Mouse (Mus musculus): ENCODE measurements around the gene 2810004N23Rik. TPM values are rescaled to one million over a fixed set of nuclear protein-coding genes. Genes with fewer than 3 reads are reported as not detected.

The 2810004N23Rik gene
- polyA plus RNA-seq, 1 experiment from 2014 or later = 51.6 TPM

GRCm38 (mm10) chr8:124819612-124820115 is 43.3 kb downstream of the 2810004N23Rik start:
- Histone ChIP-seq H3K36me3 (no peaks in the 10 kb centered on the region), H3K4me3 (no peak overlapping the region), H3K27ac (no peak overlapping the region), H3K4me1 (replicated peaks) (0 out of 2 replicates have a peak, but pooled peaks cover 3% of the 10 kb centered on the region), H3K9me3 (replicated peaks) (no peaks in the 10 kb centered on the region), H3K4me2 (no peak overlapping the region), H3K27me3 (0 out of 2 replicates have a peak, but pooled peaks cover 4% of the 10 kb centered on the region), H3K9ac (no peak overlapping the region)
- no peak for ATAC-seq (replicated peaks; ENCODE audit: insufficient number of reproducible peaks, insufficient read depth, low FRiP score, low read depth)
- 61% methylated on average over 6 of the region's 6 CpGs for WGBS

DNA sequence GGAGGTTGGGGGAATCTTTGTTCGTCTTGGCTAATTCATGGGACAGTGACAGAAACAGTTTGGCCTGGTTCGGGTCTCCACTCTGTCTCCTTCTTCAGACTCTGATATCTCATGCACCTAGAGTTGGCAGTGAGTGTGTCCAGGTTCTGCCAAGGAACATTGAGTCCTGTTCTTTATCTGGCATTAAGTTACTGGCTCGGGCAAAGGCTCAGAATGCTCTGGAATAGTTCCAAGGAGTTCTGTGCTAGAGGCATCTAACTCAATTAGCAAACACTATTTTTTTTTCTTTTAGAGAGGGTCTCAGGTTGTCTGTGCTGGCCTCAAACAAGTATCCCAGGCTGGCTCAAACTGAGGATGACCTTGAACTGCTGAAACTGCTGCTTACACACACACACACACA is 45.6 kb downstream of the 2810004N23Rik start:
- Histone ChIP-seq H3K4me2 (no peak overlapping the region), H3K4me3 (no peak overlapping the region), H3K4me1 (replicated peaks) (0 out of 2 replicates have a peak, but pooled peaks cover 3% of the 10 kb centered on the region), H3K9me3 (replicated peaks) (no peaks in the 10 kb centered on the region), H3K27me3 (0 out of 2 replicates have a peak, but pooled peaks cover 2% of the 10 kb centered on the region), H3K9ac (no peak overlapping the region), H3K27ac (no peak overlapping the region), H3K36me3 (no peaks in the 10 kb centered on the region)
- WGBS = 76% methylated on average over 3 of the region's 3 CpGs
- ATAC-seq (replicated peaks; ENCODE audit: insufficient number of reproducible peaks, insufficient read depth, low FRiP score, low read depth) = no peak

DNA sequence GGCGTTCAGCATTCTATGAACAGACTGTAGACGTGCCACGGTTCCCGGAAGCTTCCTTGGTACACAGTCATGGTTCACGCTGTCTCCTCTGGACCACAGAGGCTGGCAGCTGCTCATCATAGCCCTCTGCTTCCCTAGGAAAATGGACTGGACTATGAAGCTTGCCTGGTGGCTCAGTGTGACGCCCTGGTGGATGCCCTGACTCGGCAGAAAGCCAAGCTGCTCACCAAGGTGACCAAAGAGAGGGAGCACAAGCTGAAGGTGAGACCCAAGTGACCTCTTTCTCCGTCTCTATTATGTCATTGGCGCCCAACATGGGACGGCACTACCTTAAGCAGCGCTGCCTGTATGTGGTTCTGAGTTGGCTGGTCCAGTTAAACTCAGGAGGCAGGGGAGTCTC is 46.1 kb downstream of the 2810004N23Rik start:
- Histone ChIP-seq H3K27me3 (0 out of 2 replicates have a peak, but pooled peaks cover 1% of the 10 kb centered on the region), H3K9ac (no peak overlapping the region), H3K9me3 (replicated peaks) (no peaks in the 10 kb centered on the region), H3K4me1 (replicated peaks) (0 out of 2 replicates have a peak, but pooled peaks cover 3% of the 10 kb centered on the region), H3K4me3 (no peak overlapping the region), H3K4me2 (no peak overlapping the region), H3K36me3 (no peaks in the 10 kb centered on the region), H3K27ac (no peak overlapping the region)
- no peak for ATAC-seq (replicated peaks; ENCODE audit: insufficient number of reproducible peaks, insufficient read depth, low FRiP score, low read depth)
- WGBS = 85% methylated on average over 11 of the region's 11 CpGs

DNA sequence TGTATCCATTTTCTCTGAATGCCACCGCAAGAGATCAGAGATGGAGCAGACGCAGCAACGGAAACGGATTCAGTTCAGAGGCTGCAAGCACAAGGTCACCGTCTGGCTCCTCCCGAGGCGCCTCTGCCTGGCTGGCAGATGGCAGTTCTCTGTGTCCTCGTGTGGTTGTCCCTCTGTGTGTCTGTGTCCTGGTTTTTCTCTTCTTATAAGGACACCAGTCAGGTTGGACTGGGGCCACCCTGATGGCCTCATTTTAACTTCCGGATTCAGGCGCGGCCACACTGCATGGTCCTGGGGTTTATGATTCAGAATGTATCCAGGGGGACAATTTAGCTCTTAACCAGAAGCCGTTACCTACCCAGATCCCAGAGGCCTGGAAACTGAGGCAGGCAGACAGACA is 47.0 kb downstream of the 2810004N23Rik start:
- WGBS = 82% methylated on average over 12 of the region's 12 CpGs
- ATAC-seq (replicated peaks; ENCODE audit: insufficient number of reproducible peaks, insufficient read depth, low FRiP score, low read depth) = no peak
- Histone ChIP-seq H3K36me3 (no peaks in the 10 kb centered on the region), H3K27ac (no peak overlapping the region), H3K4me2 (no peak overlapping the region), H3K9me3 (replicated peaks) (no peaks in the 10 kb centered on the region), H3K4me1 (replicated peaks) (0 out of 2 replicates have a peak, but pooled peaks cover 3% of the 10 kb centered on the region), H3K9ac (no peak overlapping the region), H3K4me3 (no peak overlapping the region), H3K27me3 (no peaks in the 10 kb centered on the region)

GRCm38 (mm10) chr8:124813326-124813725 is 49.6 kb downstream of the 2810004N23Rik start:
- 60% methylated on average over 4 of the region's 4 CpGs for WGBS
- no peaks in the 10 kb centered on the region for H3K4me1 ChIP-seq (replicated peaks)
- H3K36me3 ChIP-seq = no peaks in the 10 kb centered on the region
- H3K9ac ChIP-seq = no peak overlapping the region
- H3K4me3 ChIP-seq = no peak overlapping the region
- H3K9me3 ChIP-seq (replicated peaks) = no peaks in the 10 kb centered on the region
- no peak for ATAC-seq (replicated peaks; ENCODE audit: insufficient number of reproducible peaks, insufficient read depth, low FRiP score, low read depth)
- no peak overlapping the region for H3K4me2 ChIP-seq
- no peak overlapping the region for H3K27ac ChIP-seq
- H3K27me3 ChIP-seq = no peaks in the 10 kb centered on the region

GRCm38 (mm10) chr8:124810689-124811394 is 52.1 kb downstream of the 2810004N23Rik start:
- H3K36me3 ChIP-seq = no peaks in the 10 kb centered on the region
- no peak overlapping the region for H3K9ac ChIP-seq
- H3K4me2 ChIP-seq = no peak overlapping the region
- no peaks in the 10 kb centered on the region for H3K27me3 ChIP-seq
- no peaks in the 10 kb centered on the region for H3K4me1 ChIP-seq (replicated peaks)
- ATAC-seq (replicated peaks; ENCODE audit: insufficient number of reproducible peaks, insufficient read depth, low FRiP score, low read depth) = no peak
- no peaks in the 10 kb centered on the region for H3K9me3 ChIP-seq (replicated peaks)
- WGBS = 43% methylated on average over 9 of the region's 9 CpGs
- no peak overlapping the region for H3K27ac ChIP-seq
- H3K4me3 ChIP-seq = no peak overlapping the region

DNA sequence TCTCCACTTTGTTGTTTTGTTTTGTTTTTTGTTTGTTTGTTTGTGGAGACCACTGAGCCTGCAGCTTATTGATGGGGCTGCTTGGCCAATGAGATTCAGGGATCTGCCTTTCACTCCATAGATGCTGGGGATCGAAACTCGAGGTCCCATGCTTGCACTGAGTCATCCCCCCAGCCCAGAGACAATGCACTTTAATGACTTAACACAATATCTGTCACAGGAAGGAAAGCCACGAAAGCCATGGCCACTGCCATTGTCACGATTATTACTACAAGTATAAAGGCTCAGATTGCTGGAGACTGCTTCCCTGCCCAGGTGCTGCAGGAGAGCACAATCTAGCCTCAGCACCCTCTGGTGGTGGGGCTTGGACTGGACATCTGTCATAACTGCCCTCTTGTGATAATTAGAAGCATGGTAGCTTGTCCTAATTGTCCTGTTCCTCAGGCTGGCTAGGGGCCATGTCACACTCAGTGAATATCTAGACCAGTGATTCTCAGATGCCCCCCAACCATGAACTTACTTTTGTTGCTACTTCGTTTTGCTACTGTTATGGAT is 52.8 kb downstream of the 2810004N23Rik start:
- Histone ChIP-seq H3K36me3 (no peaks in the 10 kb centered on the region), H3K4me1 (replicated peaks) (no peaks in the 10 kb centered on the region), H3K9me3 (replicated peaks) (no peaks in the 10 kb centered on the region), H3K27ac (no peak overlapping the region), H3K4me3 (no peak overlapping the region), H3K4me2 (no peak overlapping the region), H3K9ac (no peak overlapping the region), H3K27me3 (no peaks in the 10 kb centered on the region)
- 51% methylated on average over 5 of the region's 5 CpGs for WGBS
- no peak for ATAC-seq (replicated peaks; ENCODE audit: insufficient number of reproducible peaks, insufficient read depth, low FRiP score, low read depth)

- 57% methylated on average over 2 of the region's 2 CpGs for WGBS
- no peak overlapping the region for H3K4me3 ChIP-seq
- H3K9ac ChIP-seq = no peak overlapping the region
- H3K9me3 ChIP-seq (replicated peaks) = no peaks in the 10 kb centered on the region
- H3K27me3 ChIP-seq = no peaks in the 10 kb centered on the region
- no peaks in the 10 kb centered on the region for H3K4me1 ChIP-seq (replicated peaks)
- H3K27ac ChIP-seq = no peak overlapping the region
- H3K4me2 ChIP-seq = no peak overlapping the region
- no peaks in the 10 kb centered on the region for H3K36me3 ChIP-seq
- ATAC-seq (replicated peaks; ENCODE audit: insufficient number of reproducible peaks, insufficient read depth, low FRiP score, low read depth) = no peak
Observed at GRCm38 (mm10) chr8:124809419-124809818, 53.5 kb downstream of the 2810004N23Rik start.

GRCm38 (mm10) chr8:124805990-124806389 is 56.9 kb downstream of the 2810004N23Rik start:
- H3K27ac ChIP-seq = no peak overlapping the region
- WGBS = 79% methylated on average over 4 of the region's 4 CpGs

GRCm38 (mm10) chr8:124803824-124804702 is 58.9 kb downstream of the 2810004N23Rik start:
- H3K27me3 ChIP-seq = peaks cover 19% of the 10 kb centered on the region
- no peak overlapping the region for H3K9ac ChIP-seq
- no peak for ATAC-seq (replicated peaks; ENCODE audit: insufficient number of reproducible peaks, insufficient read depth, low FRiP score, low read depth)
- H3K4me1 ChIP-seq (replicated peaks) = no peaks in the 10 kb centered on the region
- H3K4me3 ChIP-seq = no peak overlapping the region
- H3K36me3 ChIP-seq = no peaks in the 10 kb centered on the region
- H3K4me2 ChIP-seq = no peak overlapping the region
- H3K9me3 ChIP-seq (replicated peaks) = no peaks in the 10 kb centered on the region
- no peak overlapping the region for H3K27ac ChIP-seq
- WGBS = 51% methylated on average over 12 of the region's 12 CpGs

More at GRCm38 (mm10) chr8:124805990-124806389, 56.9 kb downstream of the 2810004N23Rik start:
- ATAC-seq (replicated peaks; ENCODE audit: insufficient number of reproducible peaks, insufficient read depth, low FRiP score, low read depth) = no peak
- no peak overlapping the region for H3K9ac ChIP-seq
- no peaks in the 10 kb centered on the region for H3K36me3 ChIP-seq
- H3K4me2 ChIP-seq = no peak overlapping the region
- no peaks in the 10 kb centered on the region for H3K4me1 ChIP-seq (replicated peaks)
- H3K9me3 ChIP-seq (replicated peaks) = no peaks in the 10 kb centered on the region
- no peak overlapping the region for H3K4me3 ChIP-seq
- peaks cover 13% of the 10 kb centered on the region for H3K27me3 ChIP-seq

DNA sequence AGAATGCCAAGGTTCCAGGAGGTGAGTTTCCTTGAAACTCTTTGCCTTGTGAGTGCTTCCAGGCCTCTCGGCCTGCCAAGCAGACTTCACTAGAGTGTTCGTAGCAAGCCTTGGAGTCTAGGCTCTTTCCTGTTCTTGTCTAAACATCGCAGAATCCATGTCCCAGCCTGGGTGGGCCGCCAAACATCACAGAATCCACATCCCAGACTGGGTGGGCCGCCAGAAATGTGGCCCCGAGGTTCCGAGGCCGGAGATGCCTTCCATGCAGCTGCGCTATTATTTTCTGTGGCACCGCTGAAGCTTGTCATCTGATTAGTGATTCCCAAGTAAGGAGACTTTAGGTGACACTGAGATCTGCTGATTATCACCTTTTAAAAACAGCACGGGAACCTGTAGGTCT is 62.4 kb downstream of the 2810004N23Rik start:
- no peak for ATAC-seq (replicated peaks; ENCODE audit: insufficient number of reproducible peaks, insufficient read depth, low FRiP score, low read depth)

More for the DNA sequence above, 62.4 kb downstream of the 2810004N23Rik start:
- no peaks in the 10 kb centered on the region for H3K4me1 ChIP-seq (replicated peaks)
- H3K36me3 ChIP-seq = no peaks in the 10 kb centered on the region
- no peak overlapping the region for H3K27ac ChIP-seq
- H3K27me3 ChIP-seq = peaks cover 41% of the 10 kb centered on the region
- WGBS = 29% methylated on average over 11 of the region's 11 CpGs
- no peak overlapping the region for H3K4me2 ChIP-seq
- H3K9me3 ChIP-seq (replicated peaks) = no peaks in the 10 kb centered on the region
- no peak overlapping the region for H3K4me3 ChIP-seq
- no peak overlapping the region for H3K9ac ChIP-seq

All from heart, embryonic 15.5 days (tissue).